Mouse (Mus musculus) hindbrain, embryonic 12.5 days (tissue): ENCODE data around the gene Zfp14. TPM values are rescaled to one million over a fixed set of nuclear protein-coding genes. Genes with fewer than 3 reads are reported as not detected.

Experiments
- ATAC-seq: fragments of 200-750 bp; cut with Nextera tagmentation; 2 replicates; pipeline ENCODE4 v1.8.0; 2017; ENCODE audit warnings: moderate TSS enrichment; ENCODE audit not compliant: low FRiP score
- H3K27ac ChIP-seq: fragments of 300-500 bp; sonication (generic); 2 replicates; pipeline ENCODE4 v1.5.1; 2016; ENCODE audit warnings: mild to moderate bottlenecking
- H3K27me3 ChIP-seq: fragments of 300-500 bp; sonication (generic); 2 replicates; pipeline ENCODE4 v1.6.1; 2016; ENCODE audit warnings: mild to moderate bottlenecking
- H3K36me3 ChIP-seq: fragments of 300-500 bp; sonication (generic); 2 replicates; pipeline ENCODE4 v1.6.1; 2016; ENCODE audit warnings: mild to moderate bottlenecking
- H3K4me1 ChIP-seq: fragments of 300-500 bp; sonication (generic); 2 replicates; pipeline ENCODE4 v1.6.1; 2016
- H3K4me2 ChIP-seq: fragments of 300-500 bp; sonication (generic); replicated peaks from 2 replicates; pipeline ENCODE4 v1.6.1; 2016; ENCODE audit warnings: mild to moderate bottlenecking
- H3K4me3 ChIP-seq: fragments of 300-500 bp; sonication (generic); 2 replicates; pipeline ENCODE4 v1.5.1; 2016; ENCODE audit warnings: mild to moderate bottlenecking
- H3K9ac ChIP-seq: fragments of 300-500 bp; sonication (generic); 2 replicates; pipeline ENCODE4 v1.6.1; 2016; ENCODE audit warnings: mild to moderate bottlenecking, moderate library complexity
- H3K9me3 ChIP-seq: fragments of 300-500 bp; sonication (generic); replicated peaks from 2 replicates; pipeline ENCODE4 v1.6.1; 2016; ENCODE audit warnings: mild to moderate bottlenecking
- WGBS: fragments of 180-500 bp; shearing (Covaris S2); methylation state at CpG from one replicate; pipeline ENCODE4 v1.1.7; 2016; 5-methylcytosine and 5-hydroxymethylcytosine counted together
- polyA plus RNA-seq: library from polyadenylated mRNA; unstranded; fragments of >200 nt; fragmentation: Nextera tagmentation; extraction: Ambion mirVana; gene quantifications from 2 replicates; pipeline ENCODE4 v1.2.1, GENCODE M21; 2016

Zfp14 gene
- polyA plus RNA-seq = 7.1 and 7.2 TPM in 2 replicates

GRCm38 (mm10) chr7:30050882-30051548 is at the start of gene Zfp14:
TSS of gene Zfp14 (minus strand) at chr7:30051380.
- peak; percentile 99 for ATAC-seq
- peak within 1 kb of the TSS; percentile 93 for H3K27ac ChIP-seq
- peak within 1 kb of the TSS; percentile 87 for H3K9ac ChIP-seq
- peak within 1 kb of the TSS; percentile 76 for H3K4me2 ChIP-seq
- H3K27me3 ChIP-seq = no peaks in the 10 kb centered on the region
- peak within 1 kb of the TSS; percentile 77 for H3K4me3 ChIP-seq
- WGBS = under 1% methylated on average over 40 of the region's 40 CpGs
- H3K9me3 ChIP-seq = no peaks in the 10 kb centered on the region
- H3K4me1 ChIP-seq = peaks cover 12% of the 10 kb centered on the region
- H3K36me3 ChIP-seq = peaks cover 10% of the 10 kb centered on the region

GRCm38 (mm10) chr7:30099297-30099696 is 48.1 kb upstream of the Zfp14 start:
- H3K9ac ChIP-seq = no peak overlapping the region
- H3K27ac ChIP-seq = no peak overlapping the region
- WGBS = 94% methylated on average over 13 of the region's 13 CpGs
- H3K27me3 ChIP-seq = no peaks in the 10 kb centered on the region
- peaks cover 12% of the 10 kb centered on the region for H3K4me1 ChIP-seq
- H3K4me2 ChIP-seq = no peak overlapping the region
- peaks cover 18% of the 10 kb centered on the region for H3K9me3 ChIP-seq
- ATAC-seq = no peak
- no peak overlapping the region for H3K4me3 ChIP-seq
- peaks cover 56% of the 10 kb centered on the region for H3K36me3 ChIP-seq

GRCm38 (mm10) chr7:30095551-30096125 is 44.5 kb upstream of the Zfp14 start:
- Histone ChIP-seq H3K4me2 (peak overlapping the region; percentile 81), H3K27me3 (no peaks in the 10 kb centered on the region), H3K27ac (peak overlapping the region; percentile 97), H3K9ac (peak overlapping the region; percentile 82), H3K9me3 (no peaks in the 10 kb centered on the region), H3K4me3 (peak overlapping the region; percentile 61), H3K36me3 (peaks cover 26% of the 10 kb centered on the region), H3K4me1 (peaks cover 14% of the 10 kb centered on the region)
- WGBS = 9% methylated on average over 5 of the region's 5 CpGs
- ATAC-seq = no peak

GRCm38 (mm10) chr7:30094646-30095429 is 43.7 kb upstream of the Zfp14 start, which contains the start of gene Zfp260:
TSS of gene Zfp260 (plus strand) at chr7:30094777.
- Histone ChIP-seq H3K9ac (peak within 1 kb of the TSS; percentile 82), H3K27ac (peak within 1 kb of the TSS; percentile 97), H3K36me3 (peaks cover 19% of the 10 kb centered on the region), H3K9me3 (no peaks in the 10 kb centered on the region), H3K4me1 (peaks cover 14% of the 10 kb centered on the region), H3K4me3 (peak within 1 kb of the TSS; percentile 61), H3K27me3 (no peaks in the 10 kb centered on the region), H3K4me2 (peak within 1 kb of the TSS; percentile 81)
- ATAC-seq = peak; percentile 82
- WGBS = under 1% methylated on average over 26 of the region's 26 CpGs

GRCm38 (mm10) chr7:30093918-30094415 is 42.8 kb upstream of the Zfp14 start:
- Histone ChIP-seq H3K9ac (0 out of 2 replicates have a peak overlapping the region, but pooled peaks have one; percentile 38), H3K4me2 (peak overlapping the region; percentile 81), H3K27ac (0 out of 2 replicates have a peak overlapping the region, but pooled peaks have one; percentile 97), H3K36me3 (peaks cover 10% of the 10 kb centered on the region), H3K4me3 (peak overlapping the region; percentile 61), H3K9me3 (no peaks in the 10 kb centered on the region), H3K4me1 (peaks cover 20% of the 10 kb centered on the region), H3K27me3 (no peaks in the 10 kb centered on the region)
- no peak for ATAC-seq
- 69% methylated on average over 6 of the region's 6 CpGs for WGBS

GRCm38 (mm10) chr7:30092666-30093065 is 41.5 kb upstream of the Zfp14 start:
- Histone ChIP-seq H3K4me2 (no peak overlapping the region), H3K27ac (no peak overlapping the region), H3K9ac (no peak overlapping the region), H3K36me3 (0 out of 2 replicates have a peak, but pooled peaks cover 3% of the 10 kb centered on the region), H3K4me3 (no peak overlapping the region), H3K27me3 (no peaks in the 10 kb centered on the region), H3K4me1 (peaks cover 32% of the 10 kb centered on the region), H3K9me3 (no peaks in the 10 kb centered on the region)
- no peak for ATAC-seq
- 83% methylated on average over 9 of the region's 9 CpGs for whole genome bisulfite sequencing

GRCm38 (mm10) chr7:30090970-30091585 is 39.9 kb upstream of the Zfp14 start:
- peak overlapping the region; percentile 66 for H3K4me2 ChIP-seq
- H3K36me3 ChIP-seq = peaks cover 10% of the 10 kb centered on the region
- H3K4me3 ChIP-seq = peak overlapping the region; percentile 61
- no peaks in the 10 kb centered on the region for H3K27me3 ChIP-seq
- no peaks in the 10 kb centered on the region for H3K9me3 ChIP-seq
- H3K27ac ChIP-seq = peak overlapping the region; percentile 90; the same call in 1 of the 2 replicates
- 0 out of 2 replicates have a peak, but pooled peaks have one; percentile 5 for ATAC-seq
- H3K9ac ChIP-seq = 0 out of 2 replicates have a peak overlapping the region, but pooled peaks have one; percentile 73
- H3K4me1 ChIP-seq = peaks cover 26% of the 10 kb centered on the region
- 8% methylated on average over 9 of the region's 9 CpGs for WGBS

GRCm38 (mm10) chr7:30090092-30090969 is 39.2 kb upstream of the Zfp14 start, which contains the start of the genes Gm26920 and Zfp566:
TSS of gene Gm26920 (minus strand) at chr7:30090410.
TSS of gene Zfp566 (minus strand) at chr7:30090527.
- Histone ChIP-seq H3K36me3 (peaks cover 17% of the 10 kb centered on the region), H3K4me3 (peak within 1 kb of the TSS; percentile 61), H3K9ac (peak within 1 kb of the TSS; percentile 73), H3K4me1 (peaks cover 24% of the 10 kb centered on the region), H3K27ac (peak within 1 kb of the TSS; percentile 90), H3K9me3 (no peaks in the 10 kb centered on the region), H3K27me3 (no peaks in the 10 kb centered on the region), H3K4me2 (peak within 1 kb of the TSS; percentile 66)
- ATAC-seq = peak; percentile 94
- WGBS = under 1% methylated on average over 40 of the region's 40 CpGs

- 0 out of 2 replicates have a peak, but pooled peaks cover 4% of the 10 kb centered on the region for H3K9me3 ChIP-seq
- H3K36me3 ChIP-seq = peaks cover 27% of the 10 kb centered on the region
- no peaks in the 10 kb centered on the region for H3K27me3 ChIP-seq
- H3K9ac ChIP-seq = peak overlapping the region; percentile 73
- no peak for ATAC-seq
- H3K27ac ChIP-seq = no peak overlapping the region
- H3K4me2 ChIP-seq = peak overlapping the region; percentile 66
- WGBS = 11% methylated on average over 6 of the region's 6 CpGs
- peak overlapping the region; percentile 61 for H3K4me3 ChIP-seq
- H3K4me1 ChIP-seq = peaks cover 23% of the 10 kb centered on the region
These were observed 38.2 kb upstream of the Zfp14 start for GRCm38 (mm10) chr7:30089405-30089804.

GRCm38 (mm10) chr7:30086524-30086923 is 35.3 kb upstream of the Zfp14 start:
- Histone ChIP-seq H3K27ac (no peak overlapping the region), H3K9me3 (0 out of 2 replicates have a peak, but pooled peaks cover 4% of the 10 kb centered on the region), H3K36me3 (peaks cover 39% of the 10 kb centered on the region), H3K4me3 (no peak overlapping the region), H3K4me1 (peaks cover 19% of the 10 kb centered on the region), H3K4me2 (no peak overlapping the region), H3K9ac (no peak overlapping the region), H3K27me3 (no peaks in the 10 kb centered on the region)
- ATAC-seq = no peak
- 96% methylated on average over 9 of the region's 9 CpGs for WGBS
